Mouse (Mus musculus) liver, adult 2 months (tissue): ENCODE data around the gene Plod2. TPM values are rescaled to one million over a fixed set of nuclear protein-coding genes. Genes with fewer than 3 reads are reported as not detected.

ENCODE experiments used
- DNase-seq: peaks from one replicate; pipeline ENCODE4 v3.0.0-alpha.2; 2011; ENCODE audit warnings: low read depth, low spot score; ENCODE audit errors: extremely low read depth
- H3K27ac ChIP-seq: fragments of 200-500 bp; replicated peaks from 2 replicates; pipeline ENCODE4 v1.5.1; 2012; ENCODE audit warnings: low read depth, mild to moderate bottlenecking, control low read depth, inconsistent platforms, low read length; ENCODE audit not compliant: insufficient read depth
- H3K27me3 ChIP-seq: fragments of 200-500 bp; 2 replicates; pipeline ENCODE4 v1.6.1; 2012; ENCODE audit warnings: mild to moderate bottlenecking, moderate library complexity, low read length, inconsistent platforms; ENCODE audit not compliant: control insufficient read depth, insufficient read depth
- H3K36me3 ChIP-seq: fragments of 200-500 bp; 2 replicates; pipeline ENCODE4 v1.6.1; 2012; ENCODE audit warnings: low read length, inconsistent platforms; ENCODE audit not compliant: control insufficient read depth, insufficient read depth
- H3K4me1 ChIP-seq: fragments of 200-500 bp; 2 replicates; pipeline ENCODE4 v1.6.1; 2011; ENCODE audit warnings: low read length; ENCODE audit not compliant: control insufficient read depth, insufficient read depth
- H3K4me3 ChIP-seq: fragments of 200-500 bp; 2 replicates; pipeline ENCODE4 v1.5.1; 2011; ENCODE audit warnings: low read depth, mild to moderate bottlenecking, control low read depth, low read length, moderate library complexity; ENCODE audit not compliant: insufficient read depth
- H3K79me2 ChIP-seq: fragments of 200-500 bp; 2 replicates; pipeline ENCODE4 v1.6.1; 2012; ENCODE audit warnings: inconsistent platforms, mild to moderate bottlenecking, low read length, moderate library complexity; ENCODE audit not compliant: control insufficient read depth, insufficient read depth
- H3K9ac ChIP-seq: fragments of 200-500 bp; 2 replicates; pipeline ENCODE4 v1.6.1; 2012; ENCODE audit warnings: low read depth, mild to moderate bottlenecking, control low read depth, inconsistent platforms, low read length
- CTCF ChIP-seq: fragments of 200-500 bp; IDR thresholded peaks from 2 replicates; pipeline ENCODE4 v1.5.1; 2011; ENCODE audit warnings: low read depth, low read length, control low read depth
- POLR2A ChIP-seq: fragments of 200-500 bp; IDR thresholded peaks from 2 replicates; pipeline ENCODE4 v1.6.1; 2011; ENCODE audit warnings: low read length, control low read depth; ENCODE audit not compliant: insufficient read depth; ENCODE audit errors: extremely low read depth
- WGBS: fragments of 180-500 bp; shearing (Covaris S2); methylation state at CpG from one replicate; pipeline ENCODE4 v1.1.7; 2018; 5-methylcytosine and 5-hydroxymethylcytosine counted together
- polyA plus RNA-seq: library from polyadenylated mRNA; depleted of rRNA; stranded (reverse); fragments of >200 nt; gene quantifications from 2 replicates; pipeline ENCODE4 v1.2.3, GENCODE M21; 2012
- total RNA-seq: library from RNA; depleted of rRNA; stranded (reverse); fragments of >200 nt; gene quantifications from 2 replicates; pipeline ENCODE4 v1.2.3, GENCODE M21; 2014

Plod2 gene
- total and polyA plus RNA-seq, 2 experiments: 0.26 to 1.1 TPM

DNA sequence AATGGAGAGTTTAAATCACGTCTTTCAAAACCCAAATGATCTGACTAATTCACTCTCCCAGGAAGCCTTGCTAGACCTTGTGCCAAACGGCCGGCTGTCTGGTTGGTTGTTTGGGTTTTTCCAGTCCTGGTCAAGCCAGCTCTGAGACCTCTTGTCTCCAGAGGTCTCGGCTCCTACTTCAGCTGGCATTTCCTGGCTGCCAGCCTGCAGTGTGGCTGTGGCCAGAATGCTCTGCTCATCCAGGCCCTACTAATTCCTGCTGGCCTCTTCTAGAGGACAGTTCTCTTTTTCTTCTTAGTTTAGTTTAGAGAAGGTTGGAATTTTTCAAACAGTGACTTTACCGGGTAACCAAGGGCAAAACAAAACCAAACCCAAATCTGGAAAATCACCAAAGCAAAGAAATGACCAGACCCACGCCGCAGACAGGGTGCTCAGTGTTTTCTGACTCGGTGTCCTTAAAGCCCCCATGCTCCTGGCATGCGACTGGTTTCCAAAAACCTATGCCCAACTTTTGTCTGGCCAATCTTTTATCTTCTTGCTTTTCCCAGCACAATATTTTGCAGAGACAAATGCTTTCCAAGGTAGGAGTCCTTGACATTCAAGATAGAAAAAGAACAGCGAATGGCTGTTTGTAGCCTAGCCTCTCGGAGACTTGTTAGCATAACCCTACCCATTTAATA lies 7.9 kb downstream of the Plod2 start:
- WGBS: 79% methylated on average over 11 of the region's 11 CpGs
- H3K4me3 ChIP-seq: no peak overlapping the region

GRCm38 (mm10) chr9:92550981-92551380 lies 9.0 kb downstream of the Plod2 start:
- H3K79me2 ChIP-seq: no peaks in the 10 kb centered on the region
- no peaks in the 10 kb centered on the region for H3K36me3 ChIP-seq
- H3K27me3 ChIP-seq: no peaks in the 10 kb centered on the region
- TF ChIP-seq CTCF (no peak), POLR2A (no peak)
- H3K27ac ChIP-seq: no peak overlapping the region
- no peak overlapping the region for H3K9ac ChIP-seq
- no peak overlapping the region for H3K4me3 ChIP-seq
- 78% methylated on average over 2 of the region's 2 CpGs for WGBS
- no peaks in the 10 kb centered on the region for H3K4me1 ChIP-seq
- DNase-seq: no peak

More for the DNA sequence above, 7.9 kb downstream of the Plod2 start:
- H3K4me1 ChIP-seq: no peaks in the 10 kb centered on the region
- H3K36me3 ChIP-seq: no peaks in the 10 kb centered on the region
- H3K79me2 ChIP-seq: no peaks in the 10 kb centered on the region
- no peak overlapping the region for H3K27ac ChIP-seq
- TF ChIP-seq CTCF (no peak), POLR2A (no peak)
- H3K9ac ChIP-seq: no peak overlapping the region
- no peak for DNase-seq
- no peaks in the 10 kb centered on the region for H3K27me3 ChIP-seq

DNA sequence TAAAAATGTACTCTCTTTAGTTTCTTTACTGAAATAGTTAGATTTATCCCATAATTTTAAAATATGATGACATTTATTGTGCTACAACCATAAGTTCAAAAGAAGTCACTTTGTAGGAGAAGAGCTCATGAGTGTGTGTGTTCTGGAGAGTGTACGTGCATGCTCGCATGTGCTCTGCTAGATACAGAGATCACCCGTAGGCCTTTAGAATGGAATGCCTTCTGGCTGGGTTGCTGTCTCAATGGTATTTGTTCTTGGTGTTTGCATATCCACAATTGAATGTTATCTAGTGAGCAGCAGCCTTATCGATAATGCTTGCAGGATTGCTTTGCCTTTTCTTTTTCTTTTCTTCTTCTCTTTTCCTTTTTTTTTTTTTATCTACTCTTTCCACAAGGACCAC lies 9.6 kb downstream of the Plod2 start:
- DNase-seq: no peak
- no peak overlapping the region for H3K4me3 ChIP-seq
- no peaks in the 10 kb centered on the region for H3K4me1 ChIP-seq
- no peak overlapping the region for H3K27ac ChIP-seq
- H3K9ac ChIP-seq: no peak overlapping the region
- no peaks in the 10 kb centered on the region for H3K36me3 ChIP-seq
- H3K27me3 ChIP-seq: no peaks in the 10 kb centered on the region
- TF ChIP-seq POLR2A: no peak
- TF ChIP-seq CTCF: no peak
- 50% methylated on average over 4 of the region's 4 CpGs for WGBS
- no peaks in the 10 kb centered on the region for H3K79me2 ChIP-seq

- TF ChIP-seq POLR2A (no peak), CTCF (no peak)
- 72% methylated on average over 3 of the region's 3 CpGs for WGBS
Observed at GRCm38 (mm10) chr9:92552691-92553090, 10.7 kb downstream of the Plod2 start.

DNA sequence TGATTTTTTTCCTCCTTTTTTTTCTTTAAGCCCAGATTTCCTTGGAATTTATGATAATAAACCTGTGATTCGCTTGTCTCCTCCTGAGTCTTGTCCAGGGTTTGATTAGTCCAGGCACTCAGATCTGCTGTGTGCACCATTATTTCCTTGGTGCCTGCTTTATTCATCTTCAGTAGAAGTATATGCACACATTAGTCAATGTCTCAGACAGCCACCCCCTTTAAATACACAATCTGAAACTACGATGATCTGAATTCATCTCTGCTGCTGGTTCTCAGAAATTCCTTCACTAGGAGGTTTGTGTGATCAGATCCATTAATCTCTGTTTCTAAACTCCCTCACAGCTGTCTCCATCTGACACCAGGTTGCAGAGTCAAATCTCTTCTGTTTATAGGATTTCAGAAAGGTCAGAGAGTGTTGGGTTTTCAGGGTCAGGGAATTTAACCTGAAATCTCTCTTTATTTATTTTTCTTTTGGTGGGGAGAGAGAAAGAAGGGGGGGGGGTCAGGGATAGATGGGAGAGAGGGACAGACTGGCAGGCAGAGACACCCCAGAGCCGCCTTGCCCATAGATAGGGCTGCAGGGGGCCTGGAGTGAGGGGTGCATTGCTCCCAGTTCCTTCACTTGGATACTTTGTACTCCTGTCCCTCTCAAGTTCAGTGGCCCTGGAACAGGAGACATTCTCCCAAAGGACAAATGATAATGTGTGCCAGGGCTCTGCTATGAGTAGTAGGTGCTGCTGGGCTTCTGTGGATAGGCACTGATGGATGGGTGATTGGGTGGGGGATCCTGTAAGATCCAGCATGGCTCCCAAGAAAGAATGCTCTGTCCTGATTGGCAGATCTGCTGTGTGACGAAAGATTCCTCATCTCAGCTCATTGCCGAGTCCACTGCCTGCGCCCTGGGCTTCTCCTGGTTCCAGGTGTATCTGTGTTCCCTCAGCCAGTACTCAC lies 13.3 kb downstream of the Plod2 start:
- H3K4me1 ChIP-seq: no peaks in the 10 kb centered on the region
- no peak overlapping the region for H3K4me3 ChIP-seq
- 79% methylated on average over 6 of the region's 6 CpGs for WGBS
- H3K36me3 ChIP-seq: no peaks in the 10 kb centered on the region
- H3K9ac ChIP-seq: no peak overlapping the region
- TF ChIP-seq CTCF (no peak), POLR2A (no peak)
- H3K27me3 ChIP-seq: no peaks in the 10 kb centered on the region
- no peak overlapping the region for H3K27ac ChIP-seq
- DNase-seq: no peak
- H3K79me2 ChIP-seq: no peaks in the 10 kb centered on the region

More at GRCm38 (mm10) chr9:92552691-92553090, 10.7 kb downstream of the Plod2 start:
- Histone ChIP-seq H3K4me1 (no peaks in the 10 kb centered on the region), H3K79me2 (no peaks in the 10 kb centered on the region), H3K27me3 (no peaks in the 10 kb centered on the region), H3K9ac (no peak overlapping the region), H3K4me3 (no peak overlapping the region), H3K27ac (no peak overlapping the region), H3K36me3 (no peaks in the 10 kb centered on the region)
- no peak for DNase-seq
